Mouse (Mus musculus) CH12.LX (cell line): ENCODE results near the gene Inpp5f.
A peak's percentile ranks its signal among the peaks of the same experiment; 100 is the strongest.

Experiments used
- CTCF ChIP-seq, 2 experiments: IDR thresholded peaks in 1 of 2; conservative IDR thresholded peaks in 1 of 2; 2 replicates each; pipeline ENCODE4 v1.5.1; 2011 to 2012; ENCODE audit warnings: low read depth in 2 of 2, low read length in 2 of 2, improper control_type of control experiment in 1 of 2, inconsistent platforms in 1 of 2, mild to moderate bottlenecking in 1 of 2, moderate library complexity in 1 of 2
- POLR2A ChIP-seq: IDR thresholded peaks from 2 replicates; pipeline ENCODE4 v1.6.1; 2011; ENCODE audit warnings: low read depth, mild to moderate bottlenecking, improper control_type of control experiment, low read length

- TF ChIP-seq POLR2A (0 out of 2 replicates have a peak, but pooled peaks have one; percentile 22), CTCF (conservative IDR thresholded peaks at IDR 0.05 in 1 of 2, IDR thresholded peaks at IDR 0.05 in 1 of 2; ENCODE audit: low read depth in 2 of 2, low read length in 2 of 2) (peak; percentile 58 to 96)
These were observed 78.9 kb downstream of the Inpp5f start for GRCm38 (mm10) chr7:128690070-128690469.
